Mouse (Mus musculus): ENCODE measurements at regions not wholly inside any gene's neighbourhood (a gene's known extent, or its start where the extent isn't known, plus 50 kb on each side); places are given as distances from the start of the nearest gene placed in this dataset.

DNA sequence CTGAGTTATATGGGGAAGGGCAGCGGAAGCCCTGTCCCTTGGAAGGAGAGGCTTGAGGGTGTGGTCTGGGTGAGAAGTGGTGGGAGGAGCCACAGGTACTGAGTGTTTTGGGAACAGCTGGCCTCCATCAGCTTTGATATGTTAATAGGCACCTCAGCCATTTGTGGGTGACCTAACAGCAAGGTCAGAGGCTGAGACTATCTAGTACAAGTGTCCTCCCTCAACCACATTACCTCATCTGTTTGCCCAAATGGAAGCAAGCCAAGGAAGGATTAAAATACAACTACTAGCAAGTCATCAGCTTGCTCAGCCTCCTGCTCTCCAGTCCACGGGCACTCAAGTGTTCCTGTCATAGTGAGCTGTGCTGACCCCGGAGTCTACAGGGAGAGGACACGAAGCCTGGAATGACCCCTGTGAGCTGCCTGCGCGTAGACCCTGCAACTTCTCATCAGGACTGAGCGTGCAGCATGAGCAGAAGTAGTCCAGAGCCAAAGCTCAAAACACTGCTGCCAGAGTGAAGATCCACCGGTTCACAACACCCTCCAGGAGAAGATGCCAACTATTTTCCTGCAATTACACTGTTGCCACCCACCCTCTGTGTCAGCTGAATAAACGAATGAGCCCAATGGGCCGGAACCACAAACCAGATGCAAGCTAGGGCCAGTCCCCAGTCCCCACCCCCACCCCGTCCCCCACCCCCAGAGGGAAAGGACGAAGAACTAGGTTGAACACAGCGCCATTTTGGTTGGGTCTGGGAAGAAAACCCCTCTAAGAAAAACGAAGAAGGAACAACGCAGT is 239.6 kb downstream of the Qk start:
- in situ Hi-C loops (cut with MboI, MseI): no loop called here

DNA sequence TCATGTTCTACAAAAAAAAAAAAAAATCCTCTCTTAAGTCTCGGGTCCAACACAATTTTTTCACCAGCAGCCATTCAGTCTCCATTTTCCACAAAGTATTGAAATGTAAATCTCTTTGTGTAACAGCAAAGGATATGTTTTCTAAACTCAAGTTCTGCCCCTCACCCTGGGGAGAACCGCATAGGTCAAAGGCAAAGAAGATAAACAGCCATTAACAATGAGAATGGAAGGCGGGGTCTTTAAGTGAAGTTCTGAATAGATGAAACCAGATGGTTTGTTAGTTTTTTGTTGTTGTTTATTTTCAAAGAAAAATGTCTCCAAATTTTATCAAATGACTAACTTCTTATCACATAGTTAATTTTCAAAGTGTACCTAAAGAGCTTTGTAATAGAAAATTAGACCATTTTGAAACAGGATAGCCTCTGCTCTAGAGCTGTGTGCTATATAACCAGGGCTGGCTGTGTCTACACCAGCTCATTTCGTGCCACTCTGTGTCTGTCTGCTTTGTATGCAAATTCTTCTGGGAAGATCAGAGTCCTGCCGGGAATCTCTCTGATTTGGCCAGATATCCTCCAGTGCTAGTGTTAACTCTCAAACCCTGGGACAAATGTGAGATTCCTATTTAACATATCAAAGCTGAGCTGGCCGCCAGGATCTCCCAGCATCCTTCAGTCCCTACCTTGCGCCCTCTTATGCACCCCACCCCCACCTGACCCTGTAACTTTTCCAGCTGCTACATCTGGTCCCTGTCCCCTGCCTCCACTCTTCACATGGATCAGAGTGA is 240.9 kb downstream of the Qk start:
- in situ Hi-C loops (cut with MboI, MseI): no loop called here

DNA sequence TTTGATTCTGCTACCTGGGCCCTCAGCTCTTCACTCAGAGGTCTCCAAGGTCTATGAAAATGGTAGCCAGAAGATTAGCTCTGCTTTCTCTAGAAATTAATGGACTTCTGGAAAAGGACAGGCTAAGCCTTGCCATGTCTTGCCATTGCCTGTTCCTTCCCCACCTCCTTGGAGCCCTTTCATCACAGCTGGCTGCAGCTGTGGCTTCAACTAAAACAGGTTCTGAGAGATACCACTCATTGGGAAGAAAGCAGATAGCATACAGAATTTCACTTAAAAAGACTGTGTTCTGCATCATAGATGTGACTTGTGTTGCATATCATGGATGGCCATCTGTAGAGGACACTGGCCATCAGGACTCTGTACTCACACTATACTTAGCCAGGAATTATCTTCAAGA is 246.4 kb downstream of the Qk start:
- in situ Hi-C loops (cut with MboI, MseI): no loop called here

DNA sequence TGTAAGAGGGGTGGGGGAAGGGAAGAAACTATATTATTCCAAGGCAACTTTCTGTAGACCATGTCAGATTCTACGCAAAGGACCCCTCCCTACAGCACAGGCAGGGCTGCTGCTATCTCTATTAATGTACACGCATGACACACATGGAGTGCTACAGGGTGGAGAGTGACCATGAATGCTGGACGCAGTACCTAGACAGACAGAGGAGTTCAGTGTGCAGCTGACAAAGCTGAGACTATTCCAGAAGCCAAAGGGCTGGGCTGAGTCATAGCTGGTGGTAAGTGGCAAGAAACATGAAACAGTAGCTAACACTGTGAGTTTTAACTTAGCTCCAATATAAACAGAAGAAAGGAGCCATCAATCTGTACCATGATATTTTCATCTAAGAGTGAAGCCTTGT is 250.4 kb downstream of the Qk start:
- in situ Hi-C loops (cut with MboI, MseI): no loop called here

DNA sequence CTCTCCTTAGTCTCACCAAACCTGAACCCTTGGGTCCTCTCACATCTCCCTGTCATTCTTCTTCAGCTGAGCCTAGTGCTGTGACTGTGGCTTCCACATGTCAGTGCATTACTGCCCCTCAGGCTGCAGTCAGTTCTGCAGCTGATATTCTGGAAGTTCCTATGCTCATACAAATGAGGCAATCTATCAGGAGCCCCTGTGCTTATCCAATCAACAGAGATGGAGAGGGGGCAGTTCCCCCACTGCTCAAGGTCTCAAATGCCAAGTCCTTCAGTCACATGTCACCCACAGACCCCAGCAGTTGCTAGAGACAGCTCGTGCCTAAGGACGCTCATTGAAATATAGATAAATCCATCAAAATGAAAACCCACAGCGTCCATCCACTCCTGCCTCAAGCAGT is 254.5 kb downstream of the Qk start:
- in situ Hi-C loops (cut with MboI, MseI): no loop called here

DNA sequence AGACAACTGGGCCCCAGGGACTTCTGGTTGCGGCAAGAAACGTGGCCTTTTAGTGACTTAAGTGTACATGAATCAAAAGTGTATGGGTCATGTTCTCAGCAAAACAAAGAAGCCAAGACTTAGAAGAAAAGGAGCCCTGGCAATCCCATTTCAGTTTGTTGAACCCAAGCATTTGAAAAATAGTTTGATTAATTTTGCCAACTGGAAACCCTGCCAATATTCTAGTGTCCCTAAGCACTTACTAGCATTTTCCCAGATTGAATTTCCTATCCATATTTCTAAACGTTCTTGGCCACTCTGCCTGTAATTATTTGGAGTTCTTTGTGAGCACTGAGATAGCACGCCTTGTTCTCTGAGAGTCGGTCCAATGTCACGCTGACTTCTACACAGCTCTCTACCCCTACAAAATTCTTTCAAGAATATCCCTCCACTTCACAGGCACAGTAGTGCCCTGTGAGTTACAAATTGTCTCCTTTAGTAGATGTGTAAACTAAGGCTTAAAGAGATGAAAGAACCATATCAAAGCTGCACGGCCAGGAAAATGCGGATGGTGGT is 257.0 kb downstream of the Qk start:
- in situ Hi-C loops (cut with MboI, MseI): no loop called here

DNA sequence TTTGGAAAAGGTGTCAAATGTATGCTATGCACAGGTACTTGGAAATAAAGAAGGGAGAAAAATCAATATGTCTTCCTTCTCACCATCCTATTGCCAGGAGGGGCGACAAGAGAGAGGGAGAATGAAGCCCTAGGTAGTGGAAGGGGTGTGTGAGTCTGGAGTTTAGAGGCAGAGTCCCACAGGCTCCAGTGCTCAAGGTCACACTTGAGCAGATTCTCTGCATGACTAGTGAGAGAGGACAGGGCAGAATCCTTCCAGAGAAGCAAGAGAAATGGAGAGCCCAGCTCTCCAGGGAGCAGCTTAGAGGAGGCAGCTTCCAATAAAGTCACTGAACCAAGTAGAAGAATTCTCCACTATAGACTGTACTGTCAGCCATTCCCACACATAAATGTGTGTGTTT is 261.9 kb downstream of the Qk start:
- in situ Hi-C loops (cut with MboI, MseI): no loop called here

DNA sequence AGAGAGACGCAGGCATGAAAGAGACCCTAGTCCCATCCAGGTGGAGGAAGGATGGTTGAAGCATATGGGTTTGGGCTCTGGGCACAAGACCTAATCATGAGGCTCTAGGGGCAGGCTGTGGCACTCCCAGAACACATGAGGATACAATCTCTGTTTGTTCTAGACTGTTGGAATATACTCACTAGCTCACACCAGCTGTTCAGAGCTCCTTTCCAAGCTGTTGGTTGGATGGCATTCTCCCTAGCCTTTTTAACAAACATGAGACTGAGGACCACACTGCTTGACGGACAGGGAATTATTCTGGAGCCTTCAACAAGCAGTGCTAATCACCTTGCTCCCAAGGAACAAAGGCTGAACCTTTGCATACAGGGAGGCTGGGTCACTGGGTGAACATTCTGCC is 263.6 kb downstream of the Qk start:
- in situ Hi-C loops (cut with MboI, MseI): no loop called here

DNA sequence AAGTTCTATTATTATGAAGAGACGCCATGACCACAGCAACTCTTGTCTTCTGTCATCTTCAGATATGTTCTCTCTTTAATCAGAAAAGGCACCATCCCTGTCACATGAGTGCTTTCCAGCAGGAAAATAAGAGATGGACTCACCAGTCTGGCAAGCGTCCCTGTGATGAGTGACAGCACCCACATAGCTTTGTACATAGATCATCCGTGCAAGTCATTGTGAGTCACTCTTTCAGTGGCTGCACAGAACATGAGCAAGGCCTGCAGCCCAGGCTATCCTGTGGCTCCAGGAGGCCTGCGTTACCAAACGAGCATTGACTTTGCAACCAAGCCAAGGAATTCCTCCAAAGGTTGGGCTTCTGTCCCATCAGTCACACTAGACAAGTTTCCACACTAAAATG is 265.3 kb downstream of the Qk start:
- in situ Hi-C loops (cut with MboI, MseI): no loop called here

DNA sequence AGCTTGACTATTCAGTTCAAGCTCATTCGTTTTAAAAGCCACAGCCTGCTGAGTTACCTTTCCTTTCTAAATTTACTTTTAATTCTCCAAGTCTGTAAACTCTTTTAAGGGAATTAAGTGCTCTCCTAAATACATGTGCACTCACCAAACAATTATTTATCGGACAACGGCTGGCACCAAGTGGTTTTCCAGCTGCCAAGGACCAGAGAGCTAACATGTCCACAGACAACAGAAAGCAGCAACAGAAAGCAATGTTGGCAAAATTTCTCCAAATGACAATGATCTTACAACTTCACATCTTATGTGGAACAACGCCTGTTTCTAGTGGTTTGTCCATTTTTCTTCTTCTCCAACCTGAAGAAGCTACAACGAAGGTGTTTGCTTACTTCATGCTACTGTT is 275.3 kb downstream of the Qk start:
- in situ Hi-C loops (cut with MboI, MseI): no loop called here

DNA sequence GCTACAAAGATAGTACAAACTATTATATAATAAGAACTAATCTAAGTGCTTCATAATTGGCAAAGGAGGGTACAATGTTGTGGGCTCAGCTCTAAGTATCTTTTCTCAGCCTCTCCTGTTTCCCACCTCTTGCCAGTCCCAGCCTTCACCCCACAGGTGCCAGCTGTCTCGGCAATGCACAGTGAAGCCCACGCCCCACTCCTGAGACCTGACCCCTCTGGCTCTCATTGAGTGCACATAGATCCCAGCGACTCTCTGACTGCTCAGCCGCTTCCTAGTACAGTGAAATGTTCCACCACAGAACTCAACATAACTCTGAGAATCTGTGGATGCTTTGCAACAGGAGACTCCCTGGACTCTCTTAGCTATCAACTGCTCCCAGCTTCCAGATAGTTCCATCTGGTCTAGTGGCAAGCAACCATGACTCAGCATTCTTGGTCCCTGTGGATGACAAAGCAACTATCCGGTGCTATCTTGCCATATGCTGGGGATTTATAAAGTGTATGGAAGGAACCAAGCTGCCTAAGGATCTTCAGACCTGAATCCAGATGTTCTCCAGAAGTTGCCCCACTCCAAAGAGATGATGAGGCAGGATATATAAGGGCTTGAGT is 277.5 kb downstream of the Qk start:
- in situ Hi-C loops (cut with MboI, MseI): no loop called here

DNA sequence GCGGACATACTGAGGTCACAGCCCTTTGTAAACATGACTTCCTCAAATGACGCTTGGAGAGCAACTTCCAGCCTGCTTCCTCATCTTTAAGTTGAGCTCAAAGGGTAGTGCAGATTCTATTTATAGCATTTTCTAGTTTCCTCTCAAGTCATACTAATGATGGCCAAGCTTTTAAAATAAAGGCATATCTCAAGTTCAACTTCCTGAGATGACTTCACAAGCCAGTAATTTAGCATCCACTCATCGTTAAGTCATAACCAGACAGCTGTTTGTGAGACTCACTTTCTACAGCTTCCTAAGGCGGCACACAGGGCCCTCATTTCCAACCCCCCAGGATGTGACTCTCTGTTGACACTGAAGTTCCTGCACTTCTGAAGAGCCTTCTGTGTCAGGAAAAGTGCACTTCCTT is 278.7 kb downstream of the Qk start:
- in situ Hi-C loops (cut with MboI, MseI): no loop called here

DNA sequence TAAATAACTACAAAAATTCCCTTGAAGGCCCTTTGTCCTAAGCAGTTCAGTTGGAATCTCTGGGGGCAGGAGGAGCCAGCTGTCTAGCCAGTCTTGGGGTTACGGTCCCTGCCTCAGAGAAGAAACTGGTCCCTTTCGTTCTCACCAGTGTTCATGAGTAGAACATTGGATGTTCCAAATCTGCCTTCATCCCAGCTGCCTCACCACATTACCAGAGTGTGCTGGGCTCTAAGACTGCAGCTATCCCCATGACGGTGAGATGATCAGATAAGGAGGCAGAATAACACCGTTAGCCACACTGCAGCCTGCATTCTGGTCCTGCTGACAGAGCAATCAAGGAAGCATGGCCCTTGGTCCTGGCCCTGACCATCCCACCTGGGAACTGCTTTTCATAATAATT is 279.3 kb downstream of the Qk start:
- in situ Hi-C loops (cut with MboI, MseI): no loop called here

DNA sequence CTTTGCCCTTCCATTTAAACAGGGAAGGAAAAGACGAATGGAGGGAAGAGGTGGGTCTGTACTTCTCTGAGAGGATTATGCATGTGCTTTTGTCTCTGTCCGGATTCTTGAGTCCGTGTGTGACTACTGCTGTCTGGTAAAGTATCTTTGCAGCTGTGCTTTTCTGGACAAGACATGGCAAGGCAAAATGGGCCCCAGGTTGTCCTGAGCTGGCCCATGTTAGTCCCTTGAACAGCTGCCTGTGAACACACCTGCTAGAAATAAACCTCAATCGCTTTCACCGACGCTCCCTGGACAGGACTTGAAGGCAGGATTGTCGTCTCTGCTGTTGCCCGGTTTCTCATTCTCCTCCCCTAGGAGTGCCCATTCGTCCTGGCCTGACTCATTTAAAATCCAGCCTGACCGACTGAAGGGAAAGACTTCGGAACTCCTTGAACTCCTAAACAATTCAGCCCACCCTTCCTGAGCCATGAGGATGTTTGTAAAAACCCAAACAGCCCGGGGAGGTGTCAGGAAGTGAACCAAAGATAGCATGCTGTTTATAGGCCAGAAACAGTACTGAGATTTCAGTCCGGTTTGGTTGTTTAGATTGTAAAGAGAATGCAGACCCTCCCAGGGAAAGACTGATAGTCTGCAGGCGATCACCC is 281.7 kb downstream of the Qk start:
- in situ Hi-C loops (cut with MboI, MseI): no loop called here

DNA sequence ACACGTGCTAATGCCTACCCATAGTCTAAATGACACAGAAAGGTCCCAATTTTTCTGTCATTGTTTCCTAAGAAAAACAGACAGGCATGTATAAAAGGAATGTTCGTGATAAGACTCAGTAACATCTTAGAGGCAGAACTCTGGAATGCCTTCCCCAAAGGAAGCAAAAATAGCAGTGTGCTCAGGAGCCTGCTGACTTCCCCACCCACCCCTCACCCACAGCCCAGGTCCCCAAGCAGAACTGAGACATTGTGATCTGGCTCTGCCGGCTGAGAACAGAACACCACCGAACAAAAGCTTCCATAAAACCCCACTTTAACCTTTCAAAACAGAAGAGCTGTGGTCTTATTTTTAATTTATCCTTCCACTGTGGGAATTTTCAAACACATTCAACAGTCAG is 286.1 kb downstream of the Qk start:
- in situ Hi-C loops (cut with MboI, MseI): no loop called here

DNA sequence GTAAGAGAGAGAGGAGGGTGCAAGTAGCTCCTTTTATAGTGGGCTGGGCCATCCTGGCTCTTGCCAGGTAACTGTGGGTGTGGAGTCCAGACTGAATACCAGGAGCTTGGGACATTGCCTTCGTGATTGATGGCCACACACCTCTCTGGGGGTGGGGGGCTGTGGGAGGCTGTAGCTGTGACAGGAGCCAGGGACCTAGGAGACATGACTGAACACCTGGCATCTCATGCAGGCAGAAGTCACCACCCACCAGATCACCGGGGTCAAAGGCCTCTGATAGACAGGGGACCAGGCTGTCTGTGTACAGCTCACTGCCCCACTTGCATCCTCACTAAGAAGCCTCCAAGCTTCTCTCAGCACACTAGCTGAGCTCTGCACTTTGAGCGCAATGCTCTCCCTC is 288.6 kb downstream of the Qk start:
- in situ Hi-C loops (cut with MboI, MseI): no loop called here

DNA sequence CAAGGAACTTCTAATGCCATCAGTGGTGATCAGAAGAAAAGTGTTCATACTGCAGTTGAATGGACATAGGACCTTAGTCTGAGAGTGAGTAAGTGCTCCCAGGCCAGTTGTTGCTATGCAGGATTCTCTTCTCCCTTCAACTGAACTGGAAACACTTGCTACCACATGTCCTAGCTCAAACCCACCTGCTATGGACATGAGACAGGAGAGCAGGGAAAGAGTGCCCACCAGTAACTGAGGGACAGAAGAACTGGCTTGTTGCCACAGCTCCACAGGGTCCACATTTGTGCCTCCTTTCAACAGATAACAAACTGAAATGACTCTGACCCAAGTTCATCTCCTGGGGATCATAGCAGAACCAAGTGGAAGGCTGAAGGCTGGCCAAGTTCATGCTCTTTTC is 292.9 kb downstream of the Qk start:
- in situ Hi-C loops (cut with MboI, MseI): no loop called here

DNA sequence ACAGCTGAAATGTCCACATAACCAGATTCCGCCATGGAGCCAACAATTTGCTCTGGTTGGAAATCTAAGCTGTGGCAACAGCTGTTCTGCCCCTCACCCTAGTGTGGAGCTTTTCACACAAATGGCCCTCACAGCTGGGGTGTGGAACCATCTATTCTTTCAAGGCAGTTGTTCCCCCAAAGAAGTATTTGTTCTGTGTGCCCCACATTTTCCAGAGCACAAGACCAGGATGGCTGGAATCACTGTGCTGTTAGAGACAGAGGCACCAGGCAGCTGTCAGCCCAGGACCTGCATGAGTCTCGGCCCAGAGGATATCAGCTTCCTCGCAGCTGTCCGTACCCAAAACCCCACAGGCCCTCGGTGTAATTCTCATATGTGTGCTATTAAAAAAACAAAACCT is 294.4 kb downstream of the Qk start:
- in situ Hi-C loops (cut with MboI, MseI): no loop called here

DNA sequence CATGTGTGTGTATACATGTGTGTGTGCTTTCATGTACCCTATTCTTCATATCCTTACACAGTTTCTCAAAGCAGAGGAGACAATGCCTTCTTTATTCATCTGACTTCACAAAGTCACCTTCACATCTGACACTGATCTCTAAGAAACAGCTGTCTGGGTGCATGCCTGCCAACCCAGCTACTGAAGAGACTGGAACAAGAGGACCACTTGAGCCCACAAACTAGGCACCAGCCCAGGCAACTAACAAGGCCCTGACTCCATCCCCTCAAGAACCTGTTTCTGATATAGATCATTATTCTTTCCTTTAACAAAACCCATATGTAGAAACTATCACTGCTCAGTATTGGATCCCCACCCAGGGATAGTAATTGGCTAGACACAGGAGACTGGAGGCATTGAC is 295.3 kb downstream of the Qk start:
- in situ Hi-C loops (cut with MboI, MseI): no loop called here

DNA sequence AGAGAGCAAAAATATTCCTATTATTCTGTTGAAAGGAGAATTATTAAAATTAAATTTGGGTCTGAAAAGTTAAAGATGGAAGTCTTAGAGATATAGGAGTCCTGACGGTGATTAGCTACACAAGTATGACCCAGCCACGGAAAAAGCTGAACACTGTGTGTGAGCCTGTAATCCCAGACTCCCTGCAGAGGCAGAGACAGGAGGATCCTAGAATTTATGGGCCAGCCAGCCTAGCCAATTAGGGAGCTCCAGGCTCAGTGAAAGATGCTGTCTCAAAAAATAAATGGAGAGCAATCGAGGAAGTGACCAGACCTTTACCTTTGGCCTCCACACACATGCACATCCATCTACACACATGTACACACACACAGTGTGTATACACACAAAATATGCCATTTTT is 307.5 kb downstream of the Qk start:
- in situ Hi-C loops (cut with MboI, MseI): no loop called here

DNA sequence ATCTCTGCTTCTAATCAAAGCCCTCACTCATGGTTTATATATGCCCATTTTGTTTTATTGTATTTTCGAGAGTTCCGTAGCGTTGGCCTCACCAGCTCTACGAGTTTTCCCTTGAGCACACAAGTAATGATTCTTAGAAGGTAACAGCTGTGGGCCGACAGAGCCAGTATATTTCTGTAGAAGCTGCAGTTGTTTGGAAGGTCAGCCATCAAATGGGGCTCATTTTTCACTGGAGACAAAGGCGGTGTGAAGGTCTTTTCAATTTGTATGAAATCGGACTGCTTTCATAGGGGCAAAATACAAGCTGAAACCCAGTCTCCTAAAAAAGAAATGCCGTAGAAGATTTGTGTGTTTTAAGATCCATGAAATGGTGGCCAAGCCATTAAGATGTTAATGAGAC is 307.9 kb downstream of the Qk start:
- in situ Hi-C loops (cut with MboI, MseI): no loop called here

DNA sequence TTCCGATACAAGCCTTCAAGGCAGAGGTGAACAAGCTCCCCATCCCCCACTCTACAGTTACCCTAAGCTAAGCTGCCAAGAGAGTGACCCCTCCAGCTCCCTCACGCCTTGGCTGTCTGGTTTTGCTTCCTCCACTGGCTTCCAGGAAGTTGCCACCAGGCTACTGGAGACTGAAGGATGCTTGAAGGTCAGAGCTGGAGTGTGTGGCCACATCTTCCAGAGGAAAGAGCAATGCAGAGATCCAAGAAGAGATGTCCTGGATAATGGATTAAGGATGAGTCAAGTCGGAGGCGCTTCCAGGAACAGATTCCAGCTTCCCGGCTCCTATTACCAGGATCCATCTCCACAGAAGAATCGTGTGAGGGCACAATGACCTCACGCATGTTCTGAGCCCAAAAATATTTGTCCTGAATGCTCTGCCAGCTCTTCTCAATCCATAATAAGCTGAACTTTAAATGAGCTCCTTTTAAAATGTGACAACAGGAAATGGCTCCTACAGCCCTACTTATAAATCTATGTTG is 318.5 kb downstream of the Qk start:
- in situ Hi-C loops (cut with MboI, MseI): no loop called here

Data from regulatory T cell (primary cell).